Mouse (Mus musculus) forebrain, embryonic 11.5 days (tissue): ENCODE results near the gene Btla. TPM values are rescaled to one million over a fixed set of nuclear protein-coding genes. Genes with fewer than 3 reads are reported as not detected.
A peak's percentile ranks its signal among the peaks of the same experiment; 100 is the strongest.

Experiments used
- ATAC-seq: fragments of 200-750 bp; cut with Nextera tagmentation; replicated peaks from 2 replicates; pipeline ENCODE4 v1.8.0; 2017; ENCODE audit warnings: moderate TSS enrichment; ENCODE audit not compliant: low FRiP score
- DNase-seq: peaks from one replicate; pipeline ENCODE4 v3.0.0-alpha.2; 2017; ENCODE audit warnings: low spot score
- H3K27ac ChIP-seq: fragments of 300-500 bp; sonication (generic); 2 replicates; pipeline ENCODE4 v1.5.1; 2014; ENCODE audit warnings: low read depth, low read length
- H3K27me3 ChIP-seq: fragments of 300-500 bp; sonication (generic); 2 replicates; pipeline ENCODE4 v1.6.1; 2014; ENCODE audit warnings: mild to moderate bottlenecking, low read length, mixed read lengths; ENCODE audit not compliant: control insufficient read depth, insufficient read depth
- H3K36me3 ChIP-seq: fragments of 300-500 bp; sonication (generic); 2 replicates; pipeline ENCODE4 v1.6.1; 2014; ENCODE audit warnings: mild to moderate bottlenecking, low read length, moderate library complexity, mixed read lengths; ENCODE audit not compliant: control insufficient read depth, insufficient read depth
- H3K4me1 ChIP-seq: fragments of 300-500 bp; sonication (generic); replicated peaks from 2 replicates; pipeline ENCODE4 v1.6.1; 2014; ENCODE audit warnings: low read length, mixed read lengths; ENCODE audit not compliant: control insufficient read depth, insufficient read depth
- H3K4me2 ChIP-seq: fragments of 300-500 bp; sonication (generic); 2 replicates; pipeline ENCODE4 v1.6.1; 2014; ENCODE audit warnings: low read depth, mild to moderate bottlenecking, low read length, moderate library complexity, mixed read lengths; ENCODE audit not compliant: severe bottlenecking
- H3K4me3 ChIP-seq: fragments of 300-500 bp; sonication (generic); 2 replicates; pipeline ENCODE4 v1.5.1; 2014; ENCODE audit warnings: low read depth, low read length
- H3K9ac ChIP-seq: fragments of 300-500 bp; sonication (generic); 2 replicates; pipeline ENCODE4 v1.6.1; 2014; ENCODE audit warnings: low read length
- H3K9me3 ChIP-seq: fragments of 300-500 bp; sonication (generic); 2 replicates; pipeline ENCODE4 v1.6.1; 2016; ENCODE audit warnings: low read length, mixed read lengths; ENCODE audit not compliant: control insufficient read depth
- WGBS: fragments of 180-500 bp; shearing (Covaris S2); extraction: QIAGEN DNeasy Blood & Tissue Kit; methylation state at CpG from one replicate; pipeline ENCODE4 v1.1.7; 2014; 5-methylcytosine and 5-hydroxymethylcytosine counted together
- polyA plus RNA-seq: library from polyadenylated mRNA; unstranded; fragments of >200 nt; fragmentation: Nextera tagmentation; extraction: Ambion mirVana; gene quantifications from 2 replicates; pipeline ENCODE4 v1.2.1, GENCODE M21; 2014

Btla gene
- polyA plus RNA-seq, 1 experiment from 2014 or later = 0.27 TPM

DNA sequence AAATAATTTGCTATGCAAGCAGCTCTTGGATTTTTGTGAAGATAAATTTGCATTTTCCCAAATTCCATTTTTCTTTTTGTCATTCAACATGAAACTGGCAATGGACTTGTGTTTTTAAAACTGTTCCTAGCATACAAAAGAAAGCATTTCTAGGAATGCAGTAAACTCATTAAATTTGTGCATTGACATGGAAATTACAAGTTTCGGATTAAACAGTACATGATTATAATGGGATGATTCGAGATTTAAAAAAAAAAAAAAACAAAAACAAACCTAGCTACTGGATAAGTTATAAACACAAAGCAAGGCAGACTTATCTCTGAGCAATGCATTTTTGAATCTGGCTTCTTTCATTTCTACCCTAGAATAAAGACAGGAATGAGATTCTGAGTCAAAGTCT, 2.1 kb upstream of the Btla start:
- DNase-seq (no peak), ATAC-seq (no peak)
- no peaks in the 10 kb centered on the region for H3K27me3 ChIP-seq
- H3K9me3 ChIP-seq = no peaks in the 10 kb centered on the region
- no peak overlapping the region for H3K4me3 ChIP-seq
- H3K9ac ChIP-seq = no peak overlapping the region
- no peaks in the 10 kb centered on the region for H3K36me3 ChIP-seq
- 42% methylated on average over 2 of the region's 2 CpGs for WGBS
- no peak overlapping the region for H3K27ac ChIP-seq
- no peaks in the 10 kb centered on the region; the same call in 1 of the 2 replicates for H3K4me1 ChIP-seq
- no peak overlapping the region for H3K4me2 ChIP-seq

DNA sequence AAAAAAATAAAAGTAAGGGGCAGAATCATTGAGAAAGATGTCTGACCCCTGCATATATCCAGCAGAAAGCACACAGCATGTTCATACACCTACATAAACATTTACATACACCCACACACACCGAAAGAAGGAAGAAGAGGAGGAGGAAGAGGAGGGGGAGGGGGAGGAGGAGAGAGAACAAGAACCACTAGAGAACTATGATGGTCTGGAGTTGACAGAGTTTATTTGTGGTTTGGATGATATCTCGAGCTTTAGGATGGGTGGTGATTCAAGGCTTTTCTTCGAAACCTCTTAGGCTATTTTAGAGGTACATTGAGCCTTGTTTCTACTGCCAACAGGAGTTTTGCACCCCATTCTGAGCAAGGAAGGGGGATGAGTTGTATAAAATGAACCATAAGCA, 1.3 kb upstream of the Btla start:
- Histone ChIP-seq H3K36me3 (no peaks in the 10 kb centered on the region), H3K27ac (no peak overlapping the region), H3K27me3 (no peaks in the 10 kb centered on the region), H3K9me3 (no peaks in the 10 kb centered on the region), H3K4me2 (no peak overlapping the region), H3K9ac (no peak overlapping the region), H3K4me3 (no peak overlapping the region), H3K4me1 (no peaks in the 10 kb centered on the region)
- ATAC-seq (no peak), DNase-seq (no peak)
- 88% methylated on average over 3 of the region's 3 CpGs for WGBS

- no peak overlapping the region for H3K4me2 ChIP-seq
- 67% methylated on average over 4 of the region's 4 CpGs for WGBS
- H3K9ac ChIP-seq = no peak overlapping the region
- H3K4me3 ChIP-seq = no peak overlapping the region
- H3K9me3 ChIP-seq = no peaks in the 10 kb centered on the region
- H3K27me3 ChIP-seq = no peaks in the 10 kb centered on the region
- ATAC-seq (no peak), DNase-seq (no peak)
- H3K27ac ChIP-seq = no peak overlapping the region
- H3K36me3 ChIP-seq = no peaks in the 10 kb centered on the region
- H3K4me1 ChIP-seq = no peaks in the 10 kb centered on the region
Measured at GRCm38 (mm10) chr16:45224431-45225008, 405 bp downstream of the Btla start.

DNA sequence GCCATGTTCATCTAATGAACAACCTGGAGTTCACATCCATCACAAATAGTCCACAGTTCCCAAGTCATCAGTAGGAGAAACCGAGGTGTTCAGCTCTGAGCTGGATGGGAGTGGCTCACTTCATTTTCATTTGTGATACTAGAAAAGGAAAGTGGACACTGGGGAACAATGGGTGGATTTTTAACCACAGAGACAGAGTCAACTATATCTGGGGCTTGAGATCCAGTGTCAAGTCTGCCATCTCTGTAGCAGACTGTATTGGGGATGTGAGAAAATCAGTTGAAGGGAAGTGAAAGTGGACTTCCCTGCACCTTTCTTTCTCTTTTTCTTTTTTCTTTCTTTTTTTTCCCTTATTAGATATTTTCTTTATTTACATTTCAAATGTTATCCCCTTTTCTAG, 2.9 kb downstream of the Btla start:
- WGBS = 70% methylated on average over 1 of the region's 1 CpGs
- ATAC-seq (no peak), DNase-seq (no peak)
- Histone ChIP-seq H3K4me3 (no peak overlapping the region), H3K27me3 (no peaks in the 10 kb centered on the region), H3K4me1 (no peaks in the 10 kb centered on the region), H3K27ac (no peak overlapping the region), H3K9me3 (no peaks in the 10 kb centered on the region), H3K9ac (no peak overlapping the region), H3K4me2 (no peak overlapping the region), H3K36me3 (no peaks in the 10 kb centered on the region)

GRCm38 (mm10) chr16:45231296-45231695, 7.2 kb downstream of the Btla start:
- Histone ChIP-seq H3K27me3 (no peaks in the 10 kb centered on the region), H3K4me2 (no peak overlapping the region), H3K36me3 (no peaks in the 10 kb centered on the region), H3K27ac (no peak overlapping the region), H3K4me1 (no peaks in the 10 kb centered on the region), H3K9ac (no peak overlapping the region), H3K9me3 (no peaks in the 10 kb centered on the region), H3K4me3 (no peak overlapping the region)
- 84% methylated on average over 1 of the region's 1 CpGs for WGBS
- no peak for ATAC-seq
- no peak for DNase-seq

- H3K9ac ChIP-seq = no peak overlapping the region
- WGBS = 77% methylated on average over 3 of the region's 3 CpGs
- no peaks in the 10 kb centered on the region for H3K27me3 ChIP-seq
- DNase-seq (no peak), ATAC-seq (no peak)
- H3K4me2 ChIP-seq = no peak overlapping the region
- H3K9me3 ChIP-seq = no peaks in the 10 kb centered on the region
- no peak overlapping the region for H3K4me3 ChIP-seq
- H3K4me1 ChIP-seq = no peaks in the 10 kb centered on the region
- no peaks in the 10 kb centered on the region for H3K36me3 ChIP-seq
- H3K27ac ChIP-seq = no peak overlapping the region
Measured at GRCm38 (mm10) chr16:45233007-45233406, 8.9 kb downstream of the Btla start.

DNA sequence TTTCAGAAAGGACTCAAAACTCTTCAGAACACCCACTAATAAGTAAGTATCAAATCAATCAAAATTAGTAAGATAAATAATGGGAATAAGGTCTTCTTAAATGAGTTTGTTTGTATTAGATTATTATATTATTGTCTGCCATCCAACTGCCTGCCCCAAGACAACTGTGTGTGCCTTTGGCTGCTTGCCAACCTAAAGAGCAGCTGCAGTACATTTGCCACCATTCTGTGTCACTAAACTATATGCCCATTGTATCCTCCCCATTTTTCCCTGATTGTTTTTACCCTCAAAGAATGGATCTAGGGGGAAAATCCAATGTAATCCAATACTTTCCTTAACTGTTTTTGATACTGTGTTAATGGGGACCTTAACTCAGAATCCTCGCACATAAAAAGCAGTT, 18.6 kb downstream of the Btla start:
- H3K4me3 ChIP-seq = no peak overlapping the region
- 91% methylated on average over 1 of the region's 1 CpGs for WGBS

DNA sequence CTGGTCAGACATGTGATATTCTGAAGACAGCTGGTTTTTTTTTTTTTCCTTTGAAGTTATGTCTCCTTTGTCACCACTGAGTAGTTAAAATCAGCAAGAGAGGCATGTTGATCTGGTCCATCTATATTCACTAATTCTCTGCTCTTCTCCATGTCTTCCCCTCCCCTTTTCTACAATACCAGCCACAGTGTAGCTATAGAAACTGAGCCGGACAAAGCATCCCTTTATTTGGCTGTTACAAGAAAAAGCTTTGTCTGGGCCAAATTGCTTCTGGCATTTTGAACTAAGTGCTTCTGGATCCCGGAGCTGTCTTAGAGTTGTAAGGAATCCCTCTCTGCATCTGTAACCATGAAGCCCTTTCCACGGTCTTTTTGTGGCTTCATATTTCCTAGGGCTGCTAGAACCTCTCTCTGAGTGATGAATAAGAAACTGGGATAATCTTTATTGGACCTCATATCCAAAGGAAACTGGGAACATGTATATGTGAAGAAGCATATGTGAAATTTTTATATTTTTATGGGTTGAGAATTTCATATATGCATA, 20.9 kb downstream of the Btla start:
- peak; percentile 67 for ATAC-seq
- Histone ChIP-seq H3K4me2 (no peak overlapping the region), H3K9me3 (no peaks in the 10 kb centered on the region), H3K4me3 (no peak overlapping the region), H3K27ac (no peak overlapping the region), H3K4me1 (no peaks in the 10 kb centered on the region), H3K9ac (no peak overlapping the region), H3K27me3 (no peaks in the 10 kb centered on the region), H3K36me3 (no peaks in the 10 kb centered on the region)
- no peak for DNase-seq
- WGBS = 12% methylated on average over 3 of the region's 3 CpGs

More for the DNA sequence above, 18.6 kb downstream of the Btla start:
- Histone ChIP-seq H3K9ac (no peak overlapping the region), H3K36me3 (no peaks in the 10 kb centered on the region), H3K4me2 (no peak overlapping the region), H3K9me3 (no peaks in the 10 kb centered on the region), H3K4me1 (no peaks in the 10 kb centered on the region), H3K27ac (no peak overlapping the region), H3K27me3 (no peaks in the 10 kb centered on the region)
- no peak for DNase-seq
- no peak for ATAC-seq

DNA sequence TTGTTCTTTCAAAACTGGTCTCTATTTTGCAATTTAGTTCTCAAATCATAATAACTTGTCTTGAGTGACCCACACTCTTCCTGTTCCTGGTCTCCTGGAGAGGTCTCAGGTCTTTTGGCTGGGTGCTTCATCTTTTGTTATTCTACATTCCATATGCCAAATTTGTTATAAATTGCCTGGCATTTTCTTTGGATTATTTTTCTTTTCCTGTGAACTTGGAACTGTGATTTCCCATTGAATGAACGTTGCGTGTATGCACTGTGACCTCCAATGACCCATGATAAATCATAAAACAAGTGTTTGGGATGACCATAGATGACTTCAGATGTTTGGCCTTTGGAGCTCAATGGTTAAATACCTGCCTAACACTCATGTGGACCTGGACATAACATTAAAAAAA, 25.6 kb downstream of the Btla start:
- DNase-seq = no peak
- Histone ChIP-seq H3K9me3 (no peaks in the 10 kb centered on the region), H3K27ac (no peak overlapping the region), H3K4me3 (no peak overlapping the region), H3K4me2 (no peak overlapping the region), H3K27me3 (no peaks in the 10 kb centered on the region), H3K36me3 (no peaks in the 10 kb centered on the region), H3K9ac (no peak overlapping the region), H3K4me1 (no peaks in the 10 kb centered on the region)
- WGBS = 79% methylated on average over 2 of the region's 2 CpGs
- no peak for ATAC-seq
